Mouse (Mus musculus) cerebellum, adult (tissue): ENCODE data around the gene Mpp1.
A peak's percentile ranks its signal among the peaks of the same experiment; 100 is the strongest.

Experiments used
- ATAC-seq: cut with Nextera tagmentation; 2 replicates; pipeline ENCODE4 v1.9.2; 2017; ENCODE audit warnings: mild to moderate bottlenecking, moderate library complexity, mixed read lengths; ENCODE audit not compliant: insufficient number of reproducible peaks, low FRiP score, low TSS enrichment

The Mpp1 gene

GRCm38 (mm10) chrX:75084774-75085508, 45.9 kb downstream of the Mpp1 start, which contains the start of gene Gab3:
Gene Gab3 (minus strand): TSS chrX:75085458.
- ATAC-seq: peak; percentile 61; the same call in 1 of the 2 replicates

GRCm38 (mm10) chrX:75083982-75084773, 46.6 kb downstream of the Mpp1 start:
- peak; percentile 45; the same call in 1 of the 2 replicates for ATAC-seq

GRCm38 (mm10) chrX:75082351-75082750, 48.5 kb downstream of the Mpp1 start:
- ATAC-seq: no peak
